Mouse (Mus musculus): ENCODE data around the gene Itsn1.

The Itsn1 gene

DNA sequence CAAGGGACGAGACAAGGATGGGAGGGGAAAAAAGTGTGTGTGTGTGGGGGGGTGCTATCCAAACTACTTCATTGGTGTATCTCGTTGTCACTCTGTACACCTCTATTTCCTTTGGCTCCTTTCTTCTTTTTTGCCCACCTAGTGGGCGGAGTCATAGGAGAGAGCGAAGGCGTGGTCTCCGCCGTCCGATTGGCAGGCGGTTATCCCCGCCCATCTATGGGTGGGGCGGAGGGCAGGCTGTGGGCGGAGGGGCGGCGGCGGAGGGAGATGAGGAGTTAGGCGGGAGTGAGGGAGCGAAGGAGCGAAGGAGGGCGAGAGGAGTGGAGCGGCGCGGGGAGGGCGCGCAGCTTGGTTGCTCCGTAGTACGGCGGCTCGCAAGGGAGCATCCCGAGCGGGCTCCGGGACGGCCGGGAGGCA, at the start of gene Itsn1:
Gene Itsn1, plus strand, starts transcription at position 216 of the 417 bp plus-strand sequence.
- peak; percentile 99 for DNase-seq (ENCODE audit: low read depth, low spot score)

DNA sequence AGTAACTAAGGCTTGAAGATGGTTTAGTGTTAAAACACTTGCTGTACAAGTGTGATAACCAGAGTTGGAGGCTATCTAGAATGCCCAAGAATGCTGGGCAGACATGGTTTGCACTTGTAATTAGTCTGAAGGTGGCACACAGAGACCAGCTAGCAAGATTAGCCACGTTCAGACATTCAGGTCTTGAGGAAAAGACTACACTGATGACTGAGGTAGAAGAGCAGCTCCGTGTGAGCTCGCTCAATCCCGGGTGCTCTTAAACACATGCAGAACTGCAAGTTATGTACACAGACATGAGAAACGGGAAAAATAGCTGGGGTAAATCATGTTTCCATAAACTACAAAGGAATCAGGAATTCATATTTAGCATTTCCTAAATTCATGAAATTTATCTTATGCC, 48.4 kb upstream of the Itsn1 start:
- DNase-seq (ENCODE audit: low read depth, low spot score): no peak

DNA sequence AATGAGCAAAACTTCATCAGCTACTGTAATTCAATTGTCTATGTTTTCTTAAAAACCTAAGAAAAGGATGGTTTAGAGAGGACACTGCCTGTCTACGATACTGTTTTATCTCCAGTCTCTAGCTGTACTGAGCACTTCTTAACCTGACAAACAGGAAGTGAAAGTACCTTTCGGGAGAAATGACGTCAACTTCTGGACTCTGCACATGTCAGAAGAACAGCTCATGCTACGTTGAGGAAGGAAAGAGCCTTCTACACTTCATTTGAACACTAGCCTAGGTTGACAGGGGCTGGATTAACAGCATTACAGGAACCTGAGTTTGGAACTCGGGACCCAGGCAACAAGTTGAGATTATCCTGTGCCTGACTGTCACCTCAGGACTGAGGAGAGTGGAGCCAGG, 43.6 kb upstream of the Itsn1 start:
- DNase-seq (ENCODE audit: low read depth, low spot score): no peak

DNA sequence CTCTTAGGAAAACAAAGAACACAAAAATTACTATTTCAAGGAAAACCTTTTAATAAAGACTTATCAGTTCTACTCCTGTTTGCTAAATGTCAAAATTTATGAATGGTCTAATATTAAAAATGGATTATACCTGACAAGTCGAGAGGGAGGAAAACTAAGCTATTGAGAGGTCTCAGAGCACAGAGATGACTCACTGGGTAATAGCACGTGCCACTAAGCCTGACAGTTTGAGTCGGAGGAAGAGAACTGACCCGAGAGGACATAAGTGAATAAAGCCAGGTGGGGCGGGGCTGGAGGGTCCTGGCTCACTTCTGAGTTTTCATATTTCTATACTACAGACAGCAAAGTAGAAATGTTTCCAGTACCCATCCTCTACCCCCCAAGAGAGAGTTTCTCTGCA, 42.7 kb upstream of the Itsn1 start:
- no peak for DNase-seq (ENCODE audit: low read depth, low spot score)

- DNase-seq (ENCODE audit: low read depth, low spot score): peak; percentile 55
Measured at GRCm38 (mm10) chr16:91688023-91688618, 41.0 kb upstream of the Itsn1 start.

DNA sequence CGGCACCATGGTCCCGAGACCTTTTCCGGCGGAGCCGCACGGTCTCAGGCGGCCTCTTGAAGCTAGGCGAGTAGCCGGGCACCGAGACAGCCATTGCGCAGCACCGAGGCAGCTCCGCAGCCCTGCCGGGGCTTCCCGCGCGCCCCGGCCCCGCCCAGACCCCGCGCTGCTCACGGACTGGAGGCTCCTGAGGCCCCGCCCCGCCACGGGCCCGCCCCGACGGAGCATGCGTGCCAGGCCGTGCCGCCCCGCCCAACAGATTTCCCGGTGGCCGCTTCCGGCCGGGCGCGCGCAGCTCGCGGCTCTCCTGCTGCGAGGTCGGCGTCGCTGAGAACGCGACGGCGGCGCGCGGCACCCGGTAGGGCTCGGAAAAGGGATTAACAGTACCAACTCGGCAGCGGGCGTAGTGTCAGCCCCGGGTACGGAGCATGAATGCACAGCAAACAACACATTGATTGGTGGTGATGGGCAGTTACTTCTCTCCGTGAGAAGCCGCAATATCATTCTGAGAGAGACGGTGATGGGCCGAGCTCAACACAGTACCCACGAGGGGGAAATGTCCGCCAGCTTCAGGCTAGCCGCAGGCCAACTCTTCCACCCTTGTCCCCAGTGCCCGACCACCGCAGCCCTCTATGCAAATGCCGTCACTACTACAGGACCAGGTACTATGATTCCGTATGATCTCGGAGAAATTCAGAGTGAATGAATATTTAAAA, 40.3 kb upstream of the Itsn1 start, which contains the start of gene Donson:
Gene Donson, minus strand, starts transcription at position 152 of the 716 bp plus-strand sequence.
- peak; percentile 86 for DNase-seq (ENCODE audit: low read depth, low spot score)

DNA sequence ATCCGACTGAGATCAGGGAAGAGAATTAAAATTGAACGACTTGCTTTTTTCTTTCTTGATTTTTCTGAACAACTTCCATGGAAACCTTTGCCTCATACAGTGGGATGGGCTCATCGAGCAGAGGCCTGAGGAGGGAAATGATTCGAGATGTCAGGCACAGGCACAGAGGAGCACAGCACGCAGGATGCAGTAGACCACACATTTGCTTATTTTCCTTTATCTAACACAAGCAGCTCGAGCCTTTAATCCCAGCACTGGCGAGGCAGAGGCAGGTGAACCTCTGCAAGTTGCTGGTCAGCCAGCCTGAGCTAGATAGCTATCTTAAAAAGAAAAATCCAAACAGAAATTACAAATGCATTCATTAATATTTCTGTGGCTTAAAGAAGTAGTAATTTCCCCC, 39.3 kb upstream of the Itsn1 start:
- no peak for DNase-seq (ENCODE audit: low read depth, low spot score)

GRCm38 (mm10) chr16:91694455-91695084, 34.5 kb upstream of the Itsn1 start:
- DNase-seq (ENCODE audit: low read depth, low spot score): peak; percentile 86

GRCm38 (mm10) chr16:91695108-91695755, 33.8 kb upstream of the Itsn1 start:
- DNase-seq (ENCODE audit: low read depth, low spot score): no peak

DNA sequence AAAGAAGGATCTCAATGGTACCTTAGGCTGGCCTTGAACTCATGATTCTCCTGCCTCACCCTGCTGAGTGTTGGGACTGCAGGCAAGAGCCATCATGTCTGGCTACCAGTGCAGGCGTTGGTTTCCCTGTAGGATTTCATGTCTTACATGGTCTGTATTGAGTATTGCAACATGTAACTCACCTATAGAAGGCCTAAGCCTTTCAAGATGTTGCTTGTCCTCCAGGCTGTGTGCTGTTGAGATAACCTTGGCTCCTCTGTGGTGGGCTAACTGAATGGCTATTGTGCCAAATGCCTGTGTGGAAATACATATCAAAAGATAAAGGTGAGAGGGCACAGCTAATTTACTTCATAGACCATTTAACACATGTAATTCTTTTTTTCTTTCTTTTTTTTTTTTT, 30.1 kb upstream of the Itsn1 start:
- no peak for DNase-seq (ENCODE audit: low read depth, low spot score)

- no peak for DNase-seq (ENCODE audit: low read depth, low spot score)
Measured at GRCm38 (mm10) chr16:91701908-91702307, 27.2 kb upstream of the Itsn1 start.

DNA sequence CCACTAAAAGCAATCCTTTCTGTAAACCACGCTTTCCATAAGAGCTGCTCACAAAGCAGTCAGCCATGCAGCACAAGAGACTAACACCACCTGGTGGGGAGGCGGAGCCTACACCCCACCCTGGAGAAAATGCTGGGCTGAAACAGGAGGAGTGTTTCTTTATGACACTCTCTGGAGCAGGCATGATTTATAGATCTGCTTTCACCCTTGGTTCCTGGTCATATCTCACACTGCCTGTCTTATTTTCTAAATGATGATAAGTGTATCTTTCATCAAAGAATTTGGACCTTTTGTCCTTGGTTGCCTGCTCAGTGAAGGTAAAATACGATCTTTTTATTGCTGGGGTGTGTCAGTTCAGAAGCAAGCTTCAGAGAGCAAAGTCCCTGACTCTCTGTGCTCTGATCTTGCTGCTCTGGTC, 26.3 kb upstream of the Itsn1 start:
- peak; percentile 43 for DNase-seq (ENCODE audit: low read depth, low spot score)

DNA sequence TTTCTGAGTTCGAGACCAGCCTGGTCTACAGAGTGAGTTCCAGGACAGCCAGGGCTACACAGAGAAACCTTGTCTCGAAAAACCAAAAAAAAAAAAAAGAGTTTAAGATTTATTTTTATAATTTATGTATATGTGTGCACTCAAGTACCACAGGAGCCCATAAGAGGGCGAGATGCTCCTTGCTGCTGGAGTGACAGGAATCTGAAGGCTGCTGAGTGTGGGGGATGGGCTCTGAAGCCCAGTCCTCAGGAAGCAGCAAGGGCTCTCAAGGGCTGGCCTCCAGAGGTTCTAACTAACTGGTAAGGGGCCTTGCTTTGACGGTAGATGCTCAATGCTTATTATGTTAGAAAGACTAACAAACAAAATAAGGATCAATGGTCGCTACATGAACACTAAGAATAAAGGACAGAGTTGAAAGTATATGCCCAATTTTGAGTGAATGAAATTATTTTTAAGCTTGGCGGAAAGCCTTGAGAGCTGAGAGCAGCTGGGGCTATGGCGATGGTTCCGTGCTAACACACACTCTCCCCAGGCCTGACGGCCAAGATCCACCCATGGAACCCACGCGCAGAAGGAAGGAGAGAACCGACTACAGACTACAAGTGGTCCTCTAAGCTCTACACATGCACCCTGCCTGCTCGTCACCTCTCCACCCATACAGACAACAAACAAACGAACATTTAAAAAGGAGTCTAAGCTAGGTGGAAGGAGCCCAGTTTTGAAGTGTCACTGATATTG, 24.3 kb upstream of the Itsn1 start:
- DNase-seq (ENCODE audit: low read depth, low spot score): no peak

GRCm38 (mm10) chr16:91710241-91710640, 18.8 kb upstream of the Itsn1 start:
- DNase-seq (ENCODE audit: low read depth, low spot score): no peak

GRCm38 (mm10) chr16:91716927-91717349, 12.1 kb upstream of the Itsn1 start:
- DNase-seq (ENCODE audit: low read depth, low spot score): no peak

- no peak for DNase-seq (ENCODE audit: low read depth, low spot score)
Measured at GRCm38 (mm10) chr16:91717399-91717798, 11.7 kb upstream of the Itsn1 start.

- DNase-seq (ENCODE audit: low read depth, low spot score): peak; percentile 87
Measured at GRCm38 (mm10) chr16:91724247-91724646, 4.8 kb upstream of the Itsn1 start.

- DNase-seq (ENCODE audit: low read depth, low spot score): no peak
Measured at GRCm38 (mm10) chr16:91727433-91727832, 1.6 kb upstream of the Itsn1 start.

DNA sequence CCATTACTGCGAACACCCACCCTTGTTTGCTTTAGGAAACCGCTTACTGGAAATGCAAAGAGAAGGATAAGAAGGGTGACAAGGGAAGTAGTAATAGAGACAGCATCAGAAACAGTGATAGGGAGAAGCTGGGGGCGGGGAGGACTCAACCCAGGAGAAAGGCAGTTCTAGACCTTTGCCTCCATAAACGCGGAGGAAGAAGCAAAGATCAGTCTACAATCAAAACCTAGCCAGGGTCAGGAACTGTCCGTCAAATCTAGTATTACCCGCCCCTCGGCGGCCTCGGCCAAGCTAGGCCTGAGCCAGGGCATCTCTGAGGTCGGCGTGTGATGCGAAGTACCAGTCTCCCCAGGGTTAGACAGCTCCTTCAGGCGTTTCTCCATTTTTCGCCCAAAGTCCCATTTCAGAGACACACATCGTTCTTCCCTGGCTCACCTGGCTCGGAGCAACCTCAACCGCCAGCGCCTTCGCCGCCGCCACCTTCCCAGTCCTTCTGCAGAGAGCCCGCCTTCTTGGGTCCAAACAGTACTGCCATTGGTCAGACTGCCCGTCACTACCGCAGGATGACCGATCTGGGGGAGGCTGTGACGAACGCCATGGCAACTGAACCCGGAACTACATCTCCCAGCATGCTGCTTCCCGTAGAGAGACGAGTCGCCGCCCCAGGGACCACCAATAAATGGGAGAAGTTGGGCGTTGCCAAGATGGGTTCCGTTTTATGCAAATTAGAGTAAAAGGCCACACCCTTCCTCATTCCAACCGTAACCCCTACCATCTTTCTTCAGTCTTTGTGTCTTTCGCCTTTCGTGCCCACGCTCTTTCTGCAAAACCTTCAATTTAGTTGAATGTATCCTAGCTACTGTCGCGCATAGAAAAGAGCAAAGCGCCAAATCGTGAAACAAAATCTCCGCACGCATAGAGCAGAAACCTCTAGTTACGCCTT, 687 bp upstream of the Itsn1 start, which contains the start of gene Cryzl1:
Gene Cryzl1, minus strand, starts transcription at position 853 of the 943 bp plus-strand sequence.
- DNase-seq (ENCODE audit: low read depth, low spot score): peak; percentile 100

- DNase-seq (ENCODE audit: low read depth, low spot score): peak; percentile 61
Measured at GRCm38 (mm10) chr16:91729821-91730441, 850 bp downstream of the Itsn1 start.
